Mouse (Mus musculus) heart, adult 9 months (tissue): ENCODE data around the gene Dppa2.

ENCODE experiments used
- DNase-seq, 2 experiments: peaks; one replicate each; pipeline ENCODE4 v3.0.0; 2022; ENCODE audit warnings: low spot score in 2 of 2

Dppa2 gene

DNA sequence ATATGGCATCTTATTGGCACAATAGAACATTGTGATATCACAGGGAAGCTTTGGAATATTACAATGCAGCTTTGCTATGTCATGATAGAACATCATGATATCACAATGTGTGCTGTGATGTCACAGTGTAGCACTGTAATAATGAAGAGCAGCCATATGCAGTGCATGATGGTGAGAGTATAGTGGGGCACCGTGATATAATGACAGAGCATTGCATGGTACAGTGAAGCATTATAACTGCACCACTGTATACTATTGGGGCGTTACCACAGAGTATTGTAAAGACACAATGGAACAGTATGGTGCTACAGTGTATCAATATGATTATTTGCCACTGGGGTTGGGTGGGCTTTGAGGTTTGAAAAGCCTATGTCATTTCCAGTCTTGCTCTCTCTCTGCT, 40.5 kb downstream of the Dppa2 start:
- no peak for DNase-seq

DNA sequence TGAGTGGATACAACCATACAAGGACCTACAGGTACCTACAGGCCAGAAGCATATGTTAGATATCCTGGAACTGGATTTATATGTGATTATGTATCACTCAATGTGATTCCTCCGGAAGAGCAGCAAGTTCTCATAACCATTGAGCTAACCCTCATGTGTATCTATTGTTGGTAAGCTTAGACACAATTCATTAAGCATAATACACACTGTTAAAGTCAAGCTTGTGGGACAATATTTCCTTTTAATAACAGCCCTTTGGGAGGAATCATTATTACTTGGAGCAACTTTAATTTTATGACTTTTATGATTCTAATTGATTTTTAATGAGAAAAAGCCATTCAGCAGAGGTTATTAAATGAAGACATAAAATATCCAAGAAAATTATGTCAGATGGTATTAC, 43.5 kb downstream of the Dppa2 start:
- no peak for DNase-seq

DNA sequence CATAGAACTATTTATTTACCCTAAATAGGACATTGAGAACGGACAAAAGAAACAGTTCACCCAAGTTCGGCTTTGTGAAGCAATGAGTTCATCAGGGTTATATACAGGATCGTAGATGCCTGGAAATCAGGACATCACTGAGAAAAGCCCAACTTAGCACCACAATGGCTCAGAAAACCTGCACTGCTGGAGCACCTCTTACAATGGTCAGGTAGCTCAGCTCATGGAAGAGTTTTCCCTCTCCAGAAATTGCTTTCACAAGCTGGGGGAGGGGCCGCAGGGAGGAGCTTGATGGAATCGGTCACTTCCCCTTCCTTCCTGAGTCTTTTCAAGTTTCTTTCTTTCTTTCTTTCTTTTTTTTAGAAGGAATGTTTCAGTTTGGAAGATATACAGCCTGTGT, 52.0 kb downstream of the Dppa2 start:
- no peak for DNase-seq

DNA sequence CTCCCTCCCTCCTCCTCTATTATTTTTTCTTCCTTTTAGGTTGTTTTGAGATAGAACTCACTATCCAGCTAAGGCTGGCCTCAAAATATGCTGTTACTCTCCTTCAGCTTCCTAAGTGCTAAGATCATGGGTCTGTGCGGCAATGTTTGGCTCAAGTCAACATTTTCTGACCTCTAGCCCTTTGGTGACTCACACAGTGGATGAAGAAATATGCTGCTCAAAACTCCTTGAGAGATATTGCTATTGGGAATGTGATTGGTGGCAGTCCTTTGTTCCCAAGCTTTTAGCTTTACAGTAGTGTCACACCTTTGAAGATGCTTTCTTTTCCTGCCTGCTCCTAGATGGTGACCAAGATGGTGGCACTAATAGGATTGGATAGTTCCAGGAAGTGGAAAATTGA, 52.7 kb downstream of the Dppa2 start:
- DNase-seq, result peak; percentile 23 to 54

DNA sequence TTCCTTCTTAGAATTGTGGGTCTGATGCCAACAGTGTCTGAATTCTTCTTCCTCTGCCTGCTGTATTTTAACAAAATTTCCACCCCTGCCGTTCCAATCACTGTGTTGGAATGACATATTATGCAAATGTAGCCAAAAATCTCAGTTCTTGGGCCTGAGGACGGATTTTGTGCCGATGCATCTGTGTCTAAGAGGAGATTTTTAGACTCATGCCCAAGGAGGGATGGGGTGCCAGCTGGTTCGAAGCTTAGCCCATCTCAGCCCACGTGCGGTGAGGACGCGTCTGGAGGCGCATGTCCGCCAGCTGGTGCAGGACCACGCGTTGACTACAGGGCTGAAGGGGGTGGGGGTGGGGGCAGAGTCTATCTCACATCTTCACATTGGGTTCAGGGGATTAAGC, 57.2 kb downstream of the Dppa2 start:
- DNase-seq, result peak in 1 of 2 experiments; percentile 2

DNA sequence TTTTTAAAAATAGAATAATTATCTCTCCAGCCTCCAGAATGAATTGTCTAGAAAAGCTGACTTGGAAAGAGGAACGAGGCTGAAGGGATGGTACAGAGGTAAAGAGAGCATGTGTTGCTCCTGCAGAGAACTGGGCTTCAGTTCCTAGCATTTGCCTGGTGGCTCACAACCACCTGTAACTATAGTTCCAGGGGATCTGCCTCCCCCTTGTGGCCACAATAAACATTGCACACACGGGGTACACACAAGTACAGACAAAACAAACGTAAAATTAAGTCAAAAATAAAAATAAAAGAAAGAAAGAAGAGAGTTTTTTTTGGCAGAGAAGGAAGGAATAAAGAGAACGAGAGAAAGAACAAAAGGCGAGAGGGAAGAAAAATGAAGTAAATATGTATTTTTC, 63.1 kb downstream of the Dppa2 start:
- DNase-seq, result no peak

DNA sequence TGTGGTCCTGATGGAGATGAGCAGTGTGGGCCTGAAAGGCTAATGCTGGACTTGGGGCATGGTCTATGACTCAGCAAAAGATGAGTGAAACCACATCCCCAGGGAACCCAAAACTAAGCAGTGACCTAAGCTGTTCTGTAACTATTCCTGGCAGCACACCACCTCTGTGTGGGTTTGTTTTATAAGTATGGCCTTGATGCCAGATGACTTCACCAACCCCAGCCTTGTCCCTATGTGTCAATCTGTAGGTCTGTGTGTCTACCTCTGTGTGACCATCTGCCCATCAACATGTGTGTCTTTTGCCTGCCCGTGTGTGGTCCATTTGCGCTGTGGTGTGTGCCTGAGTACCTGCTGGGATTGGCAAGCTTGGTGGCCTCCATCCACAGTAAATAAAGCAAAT, 64.4 kb downstream of the Dppa2 start:
- no peak for DNase-seq
